Mouse (Mus musculus): ENCODE measurements at regions not wholly inside any gene's neighbourhood (a gene's known extent, or its start where the extent isn't known, plus 50 kb on each side); places are given as distances from the start of the nearest gene placed in this dataset.

GRCm38 (mm10) chr1:76835028-76835683 lies 679.7 kb downstream of the Epha4 start:
- no peak overlapping the region for H3K4me3 ChIP-seq (ENCODE audit: extremely low read depth, insufficient read depth, insufficient read length)
- H3K36me3 ChIP-seq (ENCODE audit: control insufficient read depth, insufficient read depth, low read length) = no peaks in the 10 kb centered on the region
- H3K4me1 ChIP-seq (ENCODE audit: control insufficient read depth, insufficient read depth, insufficient read length) = no peaks in the 10 kb centered on the region
- WGBS = 83% methylated on average over 6 of the region's 6 CpGs
- no peak overlapping the region for H3K27ac ChIP-seq (ENCODE audit: insufficient read depth, low read length)
- TF ChIP-seq POLR2A (IDR thresholded peaks at IDR 0.05; ENCODE audit: low read depth, low read length) = no peak
- no peak for TF ChIP-seq CTCF (IDR thresholded peaks at IDR 0.05; ENCODE audit: extremely low read depth, insufficient read depth, insufficient read length, insufficient replicate concordance)
- H3K27me3 ChIP-seq (ENCODE audit: control insufficient read depth, insufficient read depth, low read length) = no peaks in the 10 kb centered on the region
- no peak for DNase-seq (ENCODE audit: low read depth in 1 of 2, low spot score in 2 of 2)

DNA sequence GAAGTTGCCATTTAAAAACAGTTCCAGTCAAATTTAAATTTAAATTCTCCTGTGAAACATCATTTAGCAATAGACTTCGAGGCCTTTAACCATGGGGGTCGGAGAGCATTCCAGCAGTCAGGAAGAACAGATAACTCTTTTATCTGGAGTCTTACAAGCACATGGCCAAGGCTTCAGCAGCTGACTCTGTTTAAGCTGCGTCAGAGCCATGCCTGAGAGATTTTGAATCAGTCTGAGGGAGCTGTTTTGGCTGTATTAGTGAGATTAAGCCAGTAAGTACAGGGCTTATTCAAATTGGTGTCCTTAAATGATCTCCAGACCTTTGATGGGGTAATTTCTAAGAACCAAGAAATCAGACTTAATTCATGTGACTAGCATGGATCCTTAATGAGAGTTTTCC lies 665.5 kb downstream of the Epha4 start:
- Histone ChIP-seq H3K4me1 (ENCODE audit: control insufficient read depth, insufficient read depth, insufficient read length) (no peaks in the 10 kb centered on the region), H3K27ac (ENCODE audit: insufficient read depth, low read length) (no peak overlapping the region), H3K4me3 (ENCODE audit: extremely low read depth, insufficient read depth, insufficient read length) (no peak overlapping the region), H3K27me3 (ENCODE audit: control insufficient read depth, insufficient read depth, low read length) (no peaks in the 10 kb centered on the region), H3K36me3 (ENCODE audit: control insufficient read depth, insufficient read depth, low read length) (no peaks in the 10 kb centered on the region)
- 73% methylated on average over 3 of the region's 3 CpGs for WGBS
- TF ChIP-seq POLR2A (IDR thresholded peaks at IDR 0.05; ENCODE audit: low read depth, low read length) (no peak), CTCF (IDR thresholded peaks at IDR 0.05; ENCODE audit: extremely low read depth, insufficient read depth, insufficient read length, insufficient replicate concordance) (no peak)
- no peak for DNase-seq (ENCODE audit: low read depth in 1 of 2, low spot score in 2 of 2)

GRCm38 (mm10) chr1:76866304-76866968 lies 648.5 kb downstream of the Epha4 start:
- H3K4me1 ChIP-seq (ENCODE audit: control insufficient read depth, insufficient read depth, insufficient read length) = no peaks in the 10 kb centered on the region
- DNase-seq (ENCODE audit: low read depth in 1 of 2, low spot score in 2 of 2) = no peak
- H3K27ac ChIP-seq (ENCODE audit: insufficient read depth, low read length) = no peak overlapping the region
- TF ChIP-seq POLR2A (IDR thresholded peaks at IDR 0.05; ENCODE audit: low read depth, low read length) (no peak), CTCF (IDR thresholded peaks at IDR 0.05; ENCODE audit: extremely low read depth, insufficient read depth, insufficient read length, insufficient replicate concordance) (no peak)
- H3K4me3 ChIP-seq (ENCODE audit: extremely low read depth, insufficient read depth, insufficient read length) = no peak overlapping the region
- 83% methylated on average over 15 of the region's 15 CpGs for WGBS
- H3K27me3 ChIP-seq (ENCODE audit: control insufficient read depth, insufficient read depth, low read length) = no peaks in the 10 kb centered on the region
- H3K36me3 ChIP-seq (ENCODE audit: control insufficient read depth, insufficient read depth, low read length) = no peaks in the 10 kb centered on the region

GRCm38 (mm10) chr1:76873207-76873606 lies 641.7 kb downstream of the Epha4 start:
- WGBS = 87% methylated on average over 4 of the region's 4 CpGs
- no peak for DNase-seq (ENCODE audit: low read depth in 1 of 2, low spot score in 2 of 2)
- TF ChIP-seq CTCF (IDR thresholded peaks at IDR 0.05; ENCODE audit: extremely low read depth, insufficient read depth, insufficient read length, insufficient replicate concordance) (no peak), POLR2A (IDR thresholded peaks at IDR 0.05; ENCODE audit: low read depth, low read length) (no peak)
- H3K4me3 ChIP-seq (ENCODE audit: extremely low read depth, insufficient read depth, insufficient read length) = no peak overlapping the region
- no peaks in the 10 kb centered on the region for H3K27me3 ChIP-seq (ENCODE audit: control insufficient read depth, insufficient read depth, low read length)
- H3K36me3 ChIP-seq (ENCODE audit: control insufficient read depth, insufficient read depth, low read length) = no peaks in the 10 kb centered on the region
- H3K4me1 ChIP-seq (ENCODE audit: control insufficient read depth, insufficient read depth, insufficient read length) = no peaks in the 10 kb centered on the region
- no peak overlapping the region for H3K27ac ChIP-seq (ENCODE audit: insufficient read depth, low read length)

DNA sequence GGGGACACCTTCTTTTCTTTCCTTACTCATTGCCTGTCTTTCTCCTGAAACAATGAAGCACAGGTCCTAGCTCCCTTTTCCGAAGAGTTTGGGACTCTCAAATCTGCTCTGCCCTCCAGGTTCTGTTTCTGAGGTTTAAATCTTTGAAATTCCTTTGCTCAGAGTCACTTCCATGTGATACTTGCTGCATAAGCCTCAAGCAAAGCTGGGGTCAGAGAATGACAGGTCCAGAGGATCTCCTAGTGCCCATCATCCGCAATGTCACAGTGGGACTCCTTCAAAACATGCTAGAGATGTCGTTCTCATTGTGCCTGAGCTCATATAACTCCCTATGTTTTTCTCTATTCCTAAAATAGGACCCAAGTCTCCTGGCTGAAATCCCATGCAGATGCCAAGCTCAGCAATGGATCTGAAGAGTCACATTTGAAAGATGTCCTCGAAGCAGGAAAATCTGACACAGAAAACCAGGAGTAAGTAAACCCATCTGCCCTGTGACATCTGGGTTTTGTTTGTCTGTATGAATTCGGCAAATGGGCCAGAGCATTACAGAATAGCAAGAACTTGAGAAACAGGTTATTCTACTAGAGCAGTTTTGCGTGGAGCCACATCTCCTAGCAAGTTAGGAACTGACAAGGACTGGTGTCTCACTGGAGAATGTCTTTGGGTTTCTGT lies 634.6 kb downstream of the Epha4 start:
- H3K4me3 ChIP-seq (ENCODE audit: extremely low read depth, insufficient read depth, insufficient read length) = no peak overlapping the region
- H3K27ac ChIP-seq (ENCODE audit: insufficient read depth, low read length) = no peak overlapping the region
- 83% methylated on average over 6 of the region's 6 CpGs for WGBS
- no peaks in the 10 kb centered on the region for H3K4me1 ChIP-seq (ENCODE audit: control insufficient read depth, insufficient read depth, insufficient read length)
- no peak for DNase-seq (ENCODE audit: low read depth in 1 of 2, low spot score in 2 of 2)
- H3K27me3 ChIP-seq (ENCODE audit: control insufficient read depth, insufficient read depth, low read length) = no peaks in the 10 kb centered on the region
- TF ChIP-seq POLR2A (IDR thresholded peaks at IDR 0.05; ENCODE audit: low read depth, low read length) (no peak), CTCF (IDR thresholded peaks at IDR 0.05; ENCODE audit: extremely low read depth, insufficient read depth, insufficient read length, insufficient replicate concordance) (no peak)
- no peaks in the 10 kb centered on the region for H3K36me3 ChIP-seq (ENCODE audit: control insufficient read depth, insufficient read depth, low read length)

- TF ChIP-seq POLR2A (IDR thresholded peaks at IDR 0.05; ENCODE audit: low read depth, low read length) (no peak), CTCF (IDR thresholded peaks at IDR 0.05; ENCODE audit: extremely low read depth, insufficient read depth, insufficient read length, insufficient replicate concordance) (no peak)
- H3K27ac ChIP-seq (ENCODE audit: insufficient read depth, low read length) = no peak overlapping the region
- no peaks in the 10 kb centered on the region for H3K36me3 ChIP-seq (ENCODE audit: control insufficient read depth, insufficient read depth, low read length)
- 71% methylated on average over 4 of the region's 4 CpGs for WGBS
- no peak for DNase-seq (ENCODE audit: low read depth in 1 of 2, low spot score in 2 of 2)
- no peaks in the 10 kb centered on the region for H3K27me3 ChIP-seq (ENCODE audit: control insufficient read depth, insufficient read depth, low read length)
- H3K4me3 ChIP-seq (ENCODE audit: extremely low read depth, insufficient read depth, insufficient read length) = no peak overlapping the region
- H3K4me1 ChIP-seq (ENCODE audit: control insufficient read depth, insufficient read depth, insufficient read length) = no peaks in the 10 kb centered on the region
These were observed 634.1 kb downstream of the Epha4 start for GRCm38 (mm10) chr1:76880783-76881145.

Measured in spleen, adult 2 months (tissue).